Mouse (Mus musculus): ENCODE measurements around the gene Raph1.

- no peak for TF ChIP-seq POLR2A (IDR thresholded peaks at IDR 0.05; ENCODE audit: control insufficient read depth, low read depth, low read length)
- TF ChIP-seq CTCF (IDR thresholded peaks at IDR 0.05; ENCODE audit: control insufficient read depth, insufficient read depth, insufficient replicate concordance, low read depth, low read length) = no peak
Measured at GRCm38 (mm10) chr1:60564691-60565090, 2.2 kb downstream of the Raph1 start.
